Mouse (Mus musculus) liver, embryonic 12.5 days (tissue): ENCODE results near the gene Tfr2. TPM values are rescaled to one million over a fixed set of nuclear protein-coding genes. Genes with fewer than 3 reads are reported as not detected.

Source experiments
- ATAC-seq: fragments of 200-750 bp; cut with Nextera tagmentation; 2 replicates; pipeline ENCODE4 v1.8.0; 2017; ENCODE audit warnings: moderate number of reproducible peaks, mild to moderate bottlenecking, moderate library complexity
- H3K27ac ChIP-seq: fragments of 300-500 bp; sonication (generic); 2 replicates; pipeline ENCODE4 v1.5.1; 2016; ENCODE audit warnings: mild to moderate bottlenecking
- H3K27me3 ChIP-seq: fragments of 300-500 bp; sonication (generic); replicated peaks from 2 replicates; pipeline ENCODE4 v1.6.1; 2016; ENCODE audit warnings: mild to moderate bottlenecking, moderate library complexity
- H3K36me3 ChIP-seq: fragments of 300-500 bp; sonication (generic); 2 replicates; pipeline ENCODE4 v1.6.1; 2016; ENCODE audit warnings: mild to moderate bottlenecking, moderate library complexity
- H3K4me1 ChIP-seq: fragments of 300-500 bp; sonication (generic); 2 replicates; pipeline ENCODE4 v1.6.1; 2016
- H3K4me2 ChIP-seq: fragments of 300-500 bp; sonication (generic); 2 replicates; pipeline ENCODE4 v1.6.1; 2016; ENCODE audit warnings: mild to moderate bottlenecking, moderate library complexity
- H3K4me3 ChIP-seq: fragments of 300-500 bp; sonication (generic); 2 replicates; pipeline ENCODE4 v1.5.1; 2016; ENCODE audit warnings: mild to moderate bottlenecking, moderate library complexity
- H3K9ac ChIP-seq: fragments of 300-500 bp; sonication (generic); 2 replicates; pipeline ENCODE4 v1.6.1; 2016; ENCODE audit warnings: mild to moderate bottlenecking, moderate library complexity
- H3K9me3 ChIP-seq: fragments of 300-500 bp; sonication (generic); replicated peaks from 2 replicates; pipeline ENCODE4 v1.6.1; 2016; ENCODE audit warnings: mild to moderate bottlenecking, moderate library complexity
- WGBS: fragments of 180-500 bp; shearing (Covaris S2); methylation state at CpG from one replicate; pipeline ENCODE4 v1.1.7; 2016; ENCODE audit not compliant: insufficient replicate concordance; 5-methylcytosine and 5-hydroxymethylcytosine counted together
- polyA plus RNA-seq: library from polyadenylated mRNA; unstranded; fragments of >200 nt; fragmentation: Nextera tagmentation; extraction: Ambion mirVana; gene quantifications from 2 replicates; pipeline ENCODE4 v1.2.1, GENCODE M21; 2016

The Tfr2 gene
- polyA plus RNA-seq, result 51.0 and 53.9 TPM in 2 replicates

DNA sequence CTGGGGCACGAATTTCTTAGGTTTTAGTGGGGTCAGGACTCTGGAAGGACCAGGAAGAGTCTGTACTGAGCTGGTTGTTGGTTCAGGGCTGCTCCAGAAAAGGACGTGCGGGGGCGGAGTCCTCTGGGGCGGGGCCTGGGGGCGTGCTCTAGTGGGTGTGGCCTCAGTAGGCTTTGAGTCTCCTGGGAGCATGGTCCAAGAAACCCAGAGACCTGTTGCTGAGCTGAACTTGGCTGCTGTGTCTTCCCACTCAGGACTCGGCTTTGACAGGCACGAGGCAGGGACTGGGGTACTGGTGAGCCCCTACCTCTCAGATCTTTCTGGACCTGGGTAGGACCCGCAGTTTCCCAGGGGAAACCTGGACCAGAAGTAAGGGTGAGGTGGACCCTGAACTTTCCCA lies at the start of gene Tfr2:
Gene Tfr2 (plus strand): TSS at position 176 of the 400 bp plus-strand sequence.
- Histone ChIP-seq H3K4me2 (peak within 1 kb of the TSS; percentile 92), H3K27ac (peak within 1 kb of the TSS; percentile 94), H3K9me3 (no peaks in the 10 kb centered on the region; the same call in 1 of the 2 replicates), H3K4me3 (peak within 1 kb of the TSS; percentile 68), H3K36me3 (peaks cover 16% of the 10 kb centered on the region), H3K4me1 (peaks cover 69% of the 10 kb centered on the region), H3K9ac (peak within 1 kb of the TSS; percentile 78), H3K27me3 (peaks cover 24% of the 10 kb centered on the region; the same call in 1 of the 2 replicates)
- peak; percentile 81 for ATAC-seq
- 5% methylated on average over 9 of the region's 9 CpGs for WGBS

DNA sequence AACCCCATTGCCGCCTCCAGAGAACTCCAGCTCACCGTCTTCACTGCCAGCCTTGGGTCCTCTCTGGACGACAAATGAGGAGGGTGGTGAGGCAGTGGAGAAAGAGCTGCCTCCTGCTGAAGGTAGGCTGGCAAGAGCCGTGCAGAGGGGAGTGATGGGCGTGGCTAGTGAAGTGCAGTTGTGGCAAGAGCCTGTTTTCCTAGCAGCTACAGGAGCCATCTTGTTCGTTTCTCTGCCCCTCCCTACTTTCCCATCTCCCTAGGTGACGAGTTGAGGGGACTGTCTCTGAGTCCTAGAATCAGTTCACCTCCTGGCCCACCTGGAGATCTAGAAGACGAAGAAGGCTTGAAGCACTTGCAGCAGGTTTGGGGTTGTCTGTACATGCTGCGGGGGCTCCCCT lies 47.8 kb upstream of the Tfr2 start:
- Histone ChIP-seq H3K27ac (no peak overlapping the region), H3K4me1 (peaks cover 26% of the 10 kb centered on the region), H3K9ac (no peak overlapping the region), H3K27me3 (no peaks in the 10 kb centered on the region), H3K36me3 (peaks cover 98% of the 10 kb centered on the region), H3K4me3 (no peak overlapping the region), H3K4me2 (no peak overlapping the region), H3K9me3 (no peaks in the 10 kb centered on the region)
- ATAC-seq, result no peak
- 73% methylated on average over 9 of the region's 9 CpGs for WGBS

DNA sequence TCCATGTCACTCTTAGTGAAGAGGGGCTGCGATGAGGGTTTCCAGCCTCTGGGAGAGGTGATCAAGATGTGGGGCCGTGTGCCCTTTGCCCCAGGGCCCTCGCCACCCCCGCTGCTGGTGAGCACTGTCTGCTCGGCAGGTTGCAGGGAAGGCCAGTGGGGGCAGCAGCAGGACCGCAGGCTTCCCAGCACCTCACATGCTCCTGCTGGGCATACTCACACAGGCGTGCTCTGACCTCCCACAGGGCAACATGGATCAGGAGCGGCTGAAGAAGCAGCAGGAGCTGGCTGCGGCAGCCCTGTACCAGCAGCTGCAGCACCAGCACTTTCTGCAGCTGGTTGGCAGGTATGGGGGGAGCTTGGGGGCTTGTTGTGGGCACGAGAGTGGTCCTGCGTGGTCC lies 46.9 kb upstream of the Tfr2 start:
- ATAC-seq, result no peak
- Histone ChIP-seq H3K27me3 (no peaks in the 10 kb centered on the region), H3K9ac (no peak overlapping the region)

DNA sequence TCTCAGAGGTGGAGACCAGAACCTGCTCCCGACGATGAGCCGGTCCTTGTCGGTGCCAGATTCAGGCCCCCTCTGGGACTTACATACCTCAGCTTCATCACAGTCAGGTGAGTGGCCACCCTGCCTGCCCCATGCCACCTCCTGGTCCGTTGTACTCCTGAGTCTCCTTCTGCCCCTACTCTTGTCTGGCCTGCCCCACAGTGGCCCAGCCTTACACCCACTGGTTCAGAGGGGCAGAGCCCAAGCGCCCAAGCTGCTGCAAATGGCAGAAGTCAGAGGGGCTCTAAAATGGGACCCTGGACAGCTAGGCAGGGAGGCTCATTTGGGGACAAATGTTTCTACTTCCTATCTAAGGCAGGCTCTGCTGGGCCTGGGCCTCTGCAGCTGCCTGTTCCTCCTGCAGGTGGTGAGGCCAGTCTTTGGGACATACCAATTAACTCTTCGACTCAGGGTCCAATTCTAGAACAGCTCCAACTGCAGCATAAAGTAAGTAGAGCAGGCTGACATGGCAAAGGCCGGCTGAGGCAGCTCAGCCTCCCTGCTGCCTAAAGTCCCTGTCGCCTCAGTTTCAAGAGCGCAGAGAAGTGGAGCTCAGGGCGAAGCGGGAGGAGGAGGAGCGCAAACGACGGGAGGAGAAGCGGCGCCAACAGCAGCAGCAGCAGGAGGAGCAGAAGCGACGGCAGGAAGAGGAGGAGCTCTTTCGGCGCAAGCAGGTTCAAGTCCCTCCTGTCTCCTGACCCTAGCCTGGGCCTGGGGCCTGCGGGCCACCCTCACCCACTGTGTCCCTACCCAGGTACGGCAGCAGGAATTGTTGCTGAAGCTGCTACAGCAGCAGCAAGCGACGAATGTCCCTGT lies 46.0 kb upstream of the Tfr2 start:
- H3K4me3 ChIP-seq, result no peak overlapping the region
- H3K4me2 ChIP-seq, result no peak overlapping the region
- H3K4me1 ChIP-seq, result peaks cover 40% of the 10 kb centered on the region
- H3K27me3 ChIP-seq, result no peaks in the 10 kb centered on the region
- no peak overlapping the region for H3K9ac ChIP-seq
- no peak overlapping the region for H3K27ac ChIP-seq
- no peaks in the 10 kb centered on the region for H3K9me3 ChIP-seq
- H3K36me3 ChIP-seq, result peaks cover 99% of the 10 kb centered on the region
- WGBS, result 83% methylated on average over 25 of the region's 25 CpGs
- ATAC-seq, result no peak

More for the DNA sequence above, 46.9 kb upstream of the Tfr2 start:
- H3K9me3 ChIP-seq, result no peaks in the 10 kb centered on the region
- no peak overlapping the region for H3K4me3 ChIP-seq
- no peak overlapping the region for H3K4me2 ChIP-seq
- WGBS, result 82% methylated on average over 11 of the region's 11 CpGs
- H3K4me1 ChIP-seq, result peaks cover 31% of the 10 kb centered on the region
- peaks cover 98% of the 10 kb centered on the region for H3K36me3 ChIP-seq
- H3K27ac ChIP-seq, result no peak overlapping the region

DNA sequence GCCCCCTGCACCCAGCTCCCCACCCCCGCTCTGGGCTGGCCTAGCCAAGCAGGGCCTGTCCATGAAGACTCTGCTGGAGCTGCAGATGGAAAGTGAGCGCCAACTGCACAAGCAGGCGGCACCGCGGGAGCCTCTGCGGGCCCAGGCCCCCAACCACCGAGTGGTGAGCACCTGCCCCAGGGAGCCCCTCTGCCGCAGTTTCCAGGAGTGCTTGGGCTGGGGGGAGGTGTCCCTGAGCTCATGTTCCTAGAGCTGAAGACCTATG lies 45.5 kb upstream of the Tfr2 start:
- Histone ChIP-seq H3K27me3 (no peaks in the 10 kb centered on the region), H3K9ac (no peak overlapping the region), H3K9me3 (no peaks in the 10 kb centered on the region), H3K27ac (no peak overlapping the region), H3K36me3 (peaks cover 99% of the 10 kb centered on the region), H3K4me2 (no peak overlapping the region), H3K4me1 (peaks cover 43% of the 10 kb centered on the region), H3K4me3 (no peak overlapping the region)
- ATAC-seq, result no peak
- WGBS, result 82% methylated on average over 8 of the region's 8 CpGs

DNA sequence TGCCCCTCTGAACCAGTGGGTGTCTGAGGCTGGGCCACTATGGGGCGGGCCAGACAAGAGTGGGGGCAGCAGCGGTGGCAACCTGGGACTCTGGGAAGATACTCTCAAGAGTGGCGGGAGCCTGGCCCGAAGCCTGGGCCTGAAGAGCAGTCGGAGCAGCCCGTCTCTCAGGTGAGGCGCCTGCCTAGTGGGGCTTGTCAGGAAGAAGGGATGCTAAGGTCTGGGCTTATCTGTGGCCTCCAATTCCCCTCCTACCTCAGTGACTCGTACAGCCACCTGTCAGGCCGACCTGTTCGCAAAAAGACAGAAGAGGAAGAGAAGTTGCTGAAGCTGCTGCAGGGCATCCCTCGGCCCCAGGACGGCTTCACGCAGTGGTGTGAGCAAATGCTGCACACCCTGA lies 45.0 kb upstream of the Tfr2 start:
- Histone ChIP-seq H3K27ac (0 out of 2 replicates have a peak overlapping the region, but pooled peaks have one; percentile 22), H3K9me3 (no peaks in the 10 kb centered on the region), H3K9ac (no peak overlapping the region), H3K4me1 (peaks cover 48% of the 10 kb centered on the region), H3K36me3 (peaks cover 99% of the 10 kb centered on the region), H3K27me3 (no peaks in the 10 kb centered on the region), H3K4me2 (no peak overlapping the region), H3K4me3 (no peak overlapping the region)
- ATAC-seq, result no peak
- 86% methylated on average over 13 of the region's 13 CpGs for WGBS

DNA sequence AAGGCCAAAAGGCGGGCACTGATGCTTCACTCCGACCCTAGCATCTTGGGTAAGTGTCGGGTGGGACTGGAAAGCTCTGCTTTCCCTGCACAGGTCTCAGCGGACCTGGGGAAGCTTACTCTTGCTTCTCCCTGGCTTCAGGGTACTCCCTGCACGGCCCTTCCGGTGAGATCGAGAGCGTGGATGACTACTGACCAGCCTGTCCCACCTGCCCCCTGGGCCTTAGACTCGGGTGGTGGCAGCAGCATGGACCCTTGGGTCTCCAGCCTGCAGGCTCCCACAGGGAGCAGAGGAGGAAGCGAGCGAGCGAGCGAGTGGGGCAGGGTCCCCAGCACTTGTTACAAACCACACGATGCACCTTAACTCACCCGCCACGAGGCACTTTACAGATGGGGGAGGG lies 44.1 kb upstream of the Tfr2 start:
- Histone ChIP-seq H3K9me3 (no peaks in the 10 kb centered on the region), H3K36me3 (peaks cover 99% of the 10 kb centered on the region), H3K9ac (no peak overlapping the region), H3K27me3 (no peaks in the 10 kb centered on the region), H3K4me2 (no peak overlapping the region), H3K4me1 (peaks cover 57% of the 10 kb centered on the region), H3K4me3 (no peak overlapping the region), H3K27ac (peak overlapping the region; percentile 22; the same call in 1 of the 2 replicates)
- WGBS, result 72% methylated on average over 16 of the region's 16 CpGs
- no peak for ATAC-seq

DNA sequence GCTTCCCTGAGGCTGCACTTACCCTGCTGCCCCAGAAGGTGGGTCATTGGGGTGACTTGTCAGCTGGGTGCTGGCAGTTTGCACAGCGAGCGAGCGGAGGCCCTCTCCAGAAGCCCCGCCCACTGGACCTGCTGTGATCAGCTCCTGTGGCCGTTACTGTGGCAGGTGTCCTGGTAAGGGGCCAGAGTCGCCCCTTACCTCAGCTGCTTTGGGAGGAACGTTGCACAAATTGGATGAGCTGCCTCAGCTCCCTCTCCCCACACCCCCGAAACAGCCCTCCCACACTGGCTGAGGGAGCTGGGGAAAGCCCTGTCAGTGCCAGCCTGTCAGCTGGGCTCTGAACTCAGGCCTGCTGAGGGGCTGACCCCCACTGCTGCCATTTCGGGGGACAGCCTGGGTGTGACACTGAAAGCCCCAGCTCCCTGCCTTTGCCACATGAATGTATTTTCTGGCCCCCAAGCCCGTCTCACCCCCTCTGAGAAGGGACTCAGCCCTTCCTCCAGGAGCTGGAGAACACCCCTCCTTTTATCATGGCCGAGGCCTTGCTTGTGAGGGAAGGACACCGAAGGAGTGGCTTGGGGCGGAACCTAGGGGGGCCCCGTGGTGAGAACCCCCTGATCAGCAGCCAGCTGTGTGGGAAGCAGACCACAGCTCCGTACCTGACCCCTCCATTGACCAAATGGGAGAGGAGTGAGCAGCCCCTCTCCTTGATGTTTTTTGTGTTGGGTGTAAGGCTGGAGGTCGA lies 43.3 kb upstream of the Tfr2 start:
- 39% methylated on average over 16 of the region's 16 CpGs for WGBS
- H3K9me3 ChIP-seq, result no peaks in the 10 kb centered on the region
- peak overlapping the region; percentile 27 for H3K4me2 ChIP-seq
- peak overlapping the region; percentile 68 for H3K27ac ChIP-seq
- peak overlapping the region; percentile 37; the same call in 1 of the 2 replicates for H3K9ac ChIP-seq
- H3K4me1 ChIP-seq, result peaks cover 65% of the 10 kb centered on the region
- H3K36me3 ChIP-seq, result peaks cover 92% of the 10 kb centered on the region
- peak; percentile 42 for ATAC-seq
- H3K27me3 ChIP-seq, result no peaks in the 10 kb centered on the region
- no peak overlapping the region for H3K4me3 ChIP-seq

DNA sequence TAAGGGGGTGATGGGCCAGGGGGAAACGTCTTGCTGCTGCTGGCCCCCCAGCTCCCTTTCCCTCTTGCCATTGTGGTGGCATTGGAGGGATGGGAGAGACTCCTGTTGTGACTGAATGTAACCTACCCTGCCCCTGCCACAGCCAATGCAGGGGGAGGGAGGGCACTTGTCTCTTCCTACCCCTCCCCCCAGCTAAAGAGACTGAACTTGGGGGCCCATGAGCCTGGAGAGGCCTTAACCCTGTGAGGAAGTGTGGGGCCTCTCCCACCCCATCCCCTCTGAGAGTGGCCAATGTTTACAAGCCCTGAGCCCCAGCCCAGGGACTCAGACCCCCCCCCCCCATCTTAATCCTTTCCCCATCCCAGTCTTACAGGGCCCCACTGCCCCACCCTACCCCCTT lies 42.2 kb upstream of the Tfr2 start:
- Histone ChIP-seq H3K27ac (peak overlapping the region; percentile 43; the same call in 1 of the 2 replicates), H3K4me3 (no peak overlapping the region), H3K9me3 (no peaks in the 10 kb centered on the region), H3K4me1 (peaks cover 74% of the 10 kb centered on the region), H3K9ac (no peak overlapping the region), H3K4me2 (no peak overlapping the region), H3K27me3 (no peaks in the 10 kb centered on the region), H3K36me3 (peaks cover 82% of the 10 kb centered on the region)
- no peak for ATAC-seq
- WGBS, result 45% methylated on average over 1 of the region's 1 CpGs

DNA sequence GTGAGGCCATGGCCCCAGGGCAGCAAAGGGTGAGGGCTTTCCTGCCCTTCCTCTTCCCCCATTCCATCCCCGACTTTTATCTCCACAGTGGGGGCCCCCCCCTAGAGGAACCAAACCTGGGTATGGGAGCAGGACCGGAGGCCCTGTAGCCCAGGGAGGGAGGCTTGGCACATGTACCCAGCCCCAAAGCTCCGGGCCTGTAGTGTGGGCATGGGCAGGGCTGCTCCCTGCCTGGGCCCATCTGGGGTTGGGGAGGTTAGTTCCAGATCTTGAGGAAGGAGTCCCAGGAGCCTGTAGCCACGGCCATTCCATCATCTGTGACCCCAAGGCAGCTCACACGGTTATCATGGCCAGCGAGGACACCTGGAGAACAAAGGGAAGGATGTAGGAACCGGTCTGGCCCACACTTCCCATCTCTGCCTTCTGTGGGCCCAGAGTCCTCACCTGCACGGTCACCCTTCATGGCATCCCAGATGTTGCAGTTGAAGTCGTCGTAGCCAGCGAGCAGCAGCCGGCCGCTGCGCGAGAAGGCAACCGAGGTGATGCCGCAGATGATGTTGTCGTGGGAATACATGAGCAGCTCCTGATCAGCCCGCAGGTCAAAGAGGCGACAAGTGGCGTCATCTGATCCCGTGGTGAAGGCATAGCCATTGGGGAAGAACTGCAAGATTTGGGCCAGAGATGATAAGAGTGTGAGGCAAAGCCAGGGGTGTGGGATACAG lies 41.2 kb upstream of the Tfr2 start:
- H3K27me3 ChIP-seq, result no peaks in the 10 kb centered on the region
- H3K4me1 ChIP-seq, result peaks cover 69% of the 10 kb centered on the region
- H3K36me3 ChIP-seq, result peaks cover 72% of the 10 kb centered on the region
- no peak overlapping the region for H3K4me2 ChIP-seq
- H3K27ac ChIP-seq, result peak overlapping the region; percentile 49; the same call in 1 of the 2 replicates
- 80% methylated on average over 22 of the region's 22 CpGs for WGBS
- ATAC-seq, result no peak
- H3K9me3 ChIP-seq, result no peaks in the 10 kb centered on the region
- H3K9ac ChIP-seq, result no peak overlapping the region
- H3K4me3 ChIP-seq, result no peak overlapping the region

DNA sequence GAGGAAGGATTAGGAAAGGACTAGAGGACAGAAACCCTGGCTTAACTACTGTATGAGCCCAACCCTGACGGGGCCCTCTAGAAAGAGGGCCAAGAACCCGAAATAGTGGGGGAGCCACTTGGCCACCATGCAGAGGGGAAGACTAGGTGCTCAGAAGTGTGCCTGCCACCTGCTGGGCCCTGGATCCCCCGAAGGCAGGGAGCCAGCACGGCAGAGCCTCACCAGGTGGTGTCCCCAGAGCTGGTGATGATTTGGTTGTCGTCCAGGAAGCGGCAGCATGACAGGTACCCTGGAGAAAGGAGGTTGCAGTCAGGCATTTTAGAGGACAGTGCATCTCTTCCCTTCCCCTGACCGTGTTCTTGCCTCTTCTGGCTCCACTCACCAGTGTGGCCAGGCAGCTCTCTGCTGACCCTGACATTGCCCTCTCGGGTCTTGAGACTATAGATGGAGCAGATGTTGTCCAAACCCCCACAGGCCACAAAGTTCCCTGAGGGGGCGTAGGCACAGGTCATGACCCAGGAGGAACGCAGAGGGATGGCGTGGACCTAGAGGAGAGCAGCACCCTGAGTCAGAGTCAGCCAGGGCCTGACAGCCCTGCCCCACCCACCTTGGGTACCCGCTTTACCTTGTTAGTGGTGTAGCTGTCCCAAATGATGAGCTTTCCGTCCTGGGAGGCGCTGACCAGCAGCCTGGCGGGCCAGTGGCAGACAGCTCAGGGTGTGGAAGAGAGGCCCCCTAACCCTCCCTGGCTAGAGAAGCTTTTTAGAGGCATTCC lies 40.2 kb upstream of the Tfr2 start:
- no peaks in the 10 kb centered on the region for H3K27me3 ChIP-seq
- H3K36me3 ChIP-seq, result peaks cover 62% of the 10 kb centered on the region
- no peak overlapping the region for H3K4me3 ChIP-seq
- no peak for ATAC-seq
- H3K9me3 ChIP-seq, result no peaks in the 10 kb centered on the region
- H3K9ac ChIP-seq, result no peak overlapping the region
- 0 out of 2 replicates have a peak overlapping the region, but pooled peaks have one; percentile 4 for H3K4me2 ChIP-seq
- H3K4me1 ChIP-seq, result peaks cover 75% of the 10 kb centered on the region
- 83% methylated on average over 15 of the region's 15 CpGs for WGBS
- no peak overlapping the region for H3K27ac ChIP-seq
